8 mouse cellular contexts compared by ENCODE assay signal in genomic region chr16:78574241-78574640, GRCm38 (mm10). TPM values are rescaled to one million over a fixed set of nuclear protein-coding genes. Genes with fewer than 3 reads are reported as not detected.
DNase-seq lines count a peak whose midpoint lies in the region; ATAC-seq and TF ChIP-seq lines count a peak whose summit lies in the region.
"Had no signal": no experiment of that assay in that cellular context is flagged by ENCODE, and none has a peak within 500 bp of the region (broad histone marks: within the 10 kb centered on the region; RNA-seq: fewer than 3 reads in every experiment).

No protein-coding gene starts in this region.

- WGBS in lung, embryonic 15.5 days = 47% methylated on average over 6 of the region's 6 CpGs
- WGBS in forebrain, embryonic 15.5 days = 23% methylated on average over 6 of the region's 6 CpGs
- WGBS in limb, embryonic 14.5 days = 39% methylated on average over 6 of the region's 6 CpGs
- 65% methylated on average over 6 of the region's 6 CpGs for WGBS in stomach, embryonic 15.5 days

- H3K4me2 ChIP-seq in lung, embryonic 15.5 days = peak overlapping the region; percentile 69
- peak overlapping the region; percentile 56 for H3K4me2 ChIP-seq in forebrain, embryonic 15.5 days (replicated peaks)
- peak overlapping the region; percentile 55 for H3K4me2 ChIP-seq in limb, embryonic 14.5 days (replicated peaks; ENCODE audit: low read depth, low read length, severe bottlenecking)
- peak overlapping the region; percentile 29 for H3K4me2 ChIP-seq in stomach, embryonic 15.5 days

- no peak for TF ChIP-seq POLR2A in limb, embryonic 14.5 days (IDR thresholded peaks at IDR 0.05; ENCODE audit: borderline replicate concordance, extremely low read depth, insufficient read depth, insufficient read length)

- H3K4me1 ChIP-seq in lung, embryonic 15.5 days = peaks cover 16% of the 10 kb centered on the region
- peaks cover 35% of the 10 kb centered on the region for H3K4me1 ChIP-seq in forebrain, embryonic 15.5 days
- H3K4me1 ChIP-seq in limb, embryonic 14.5 days (ENCODE audit: control insufficient read depth, insufficient read depth, low read length) = peaks cover 16% of the 10 kb centered on the region
- H3K4me1 ChIP-seq in stomach, embryonic 15.5 days = peaks cover 7% of the 10 kb centered on the region

- H3K36me3 ChIP-seq in lung, embryonic 15.5 days = no peaks in the 10 kb centered on the region
- H3K36me3 ChIP-seq in forebrain, embryonic 15.5 days = no peaks in the 10 kb centered on the region
- no peaks in the 10 kb centered on the region for H3K36me3 ChIP-seq in limb, embryonic 14.5 days (ENCODE audit: control insufficient read depth, insufficient read depth, low read length)
- H3K36me3 ChIP-seq in stomach, embryonic 15.5 days = no peaks in the 10 kb centered on the region

- H3K9ac ChIP-seq in lung, embryonic 15.5 days = peak overlapping the region; percentile 16; the same call in 1 of the 2 replicates
- H3K9ac ChIP-seq in forebrain, embryonic 15.5 days (replicated peaks) = no peak overlapping the region
- no peak overlapping the region for H3K9ac ChIP-seq in limb, embryonic 14.5 days (ENCODE audit: low read depth, low read length, severe bottlenecking)
- no peak overlapping the region for H3K9ac ChIP-seq in stomach, embryonic 15.5 days

- peak overlapping the region; percentile 5 for H3K4me3 ChIP-seq in lung, embryonic 15.5 days
- peak overlapping the region; percentile 12 for H3K4me3 ChIP-seq in forebrain, embryonic 15.5 days
- peak overlapping the region; percentile 79 for H3K4me3 ChIP-seq in limb, embryonic 14.5 days (replicated peaks; ENCODE audit: low read length)
- no peak overlapping the region for H3K4me3 ChIP-seq in stomach, embryonic 15.5 days (replicated peaks)

- no peaks in the 10 kb centered on the region for H3K27me3 ChIP-seq in lung, embryonic 15.5 days
- H3K27me3 ChIP-seq in forebrain, embryonic 15.5 days = no peaks in the 10 kb centered on the region
- H3K27me3 ChIP-seq in limb, embryonic 14.5 days (ENCODE audit: control insufficient read depth, insufficient read depth, low read length) = no peaks in the 10 kb centered on the region
- no peaks in the 10 kb centered on the region for H3K27me3 ChIP-seq in stomach, embryonic 15.5 days (replicated peaks)

- H3K27ac ChIP-seq in lung, embryonic 15.5 days = no peak overlapping the region
- H3K27ac ChIP-seq in forebrain, embryonic 15.5 days (replicated peaks) = no peak overlapping the region
- no peak overlapping the region for H3K27ac ChIP-seq in limb, embryonic 14.5 days (replicated peaks; ENCODE audit: low read depth, low read length)
- no peak overlapping the region for H3K27ac ChIP-seq in stomach, embryonic 15.5 days

- DNase-seq in lung, postnatal 25 days (ENCODE audit: low spot score) = no peak
- no peak for DNase-seq in limb, embryonic 14.5 days (ENCODE audit: low spot score)
- no peak for DNase-seq in cerebellum, adult 11 months
- DNase-seq: right cerebral cortex, postnatal 4 days had no signal

- no peak for ATAC-seq in lung, embryonic 15.5 days (ENCODE audit: borderline replicate concordance, extremely low read depth, low FRiP score, low TSS enrichment)
- ATAC-seq in forebrain, embryonic 15.5 days (replicated peaks) = no peak
- ATAC-seq in limb, embryonic 14.5 days (ENCODE audit: low FRiP score, low read depth) = no peak
- no peak for ATAC-seq in stomach, embryonic 15.5 days (ENCODE audit: insufficient read depth, low FRiP score, low read depth)
- ATAC-seq in monocyte, adult 5-6 weeks (replicated peaks; ENCODE audit: insufficient number of reproducible peaks, low FRiP score, low TSS enrichment, poor library complexity, severe bottlenecking) = no peak

- H3K9me3 ChIP-seq in lung, embryonic 15.5 days = no peaks in the 10 kb centered on the region
- no peaks in the 10 kb centered on the region for H3K9me3 ChIP-seq in forebrain, embryonic 15.5 days
- H3K9me3 ChIP-seq in limb, embryonic 14.5 days (ENCODE audit: control insufficient read depth, low read length) = no peaks in the 10 kb centered on the region
- H3K9me3 ChIP-seq in stomach, embryonic 15.5 days = no peaks in the 10 kb centered on the region

RNA-seq across cellular contexts. Expression of gene D16Ertd472e, which starts 2.3 kb away (rescaled TPM):
- polyA plus RNA-seq in lung, embryonic 15.5 days (2015; fragmentation: Nextera tagmentation; extraction: Ambion mirVana) = 15.6 and 17.2 TPM in 2 replicates
- 11.3 and 12.8 TPM in 2 replicates for polyA plus RNA-seq in forebrain, embryonic 15.5 days (2015; fragmentation: Nextera tagmentation; extraction: Ambion mirVana)
- polyA plus RNA-seq in limb, embryonic 14.5 days (2012; rRNA removed) = 9.4 and 10.9 TPM in 2 replicates
- polyA plus RNA-seq in limb, embryonic 14.5 days (2014; fragmentation: Nextera tagmentation; extraction: Ambion mirVana) = 17.8 and 21.7 TPM in 2 replicates
- 11.9 and 12.4 TPM in 2 replicates for polyA plus RNA-seq in stomach, embryonic 15.5 days (2015; fragmentation: Nextera tagmentation; extraction: Ambion mirVana)
- total RNA-seq in monocyte, adult 5-6 weeks (2017) = 44.1 to 55.3 TPM (median 51.0 TPM) in 3 replicates
